In the genomic region with DNA sequence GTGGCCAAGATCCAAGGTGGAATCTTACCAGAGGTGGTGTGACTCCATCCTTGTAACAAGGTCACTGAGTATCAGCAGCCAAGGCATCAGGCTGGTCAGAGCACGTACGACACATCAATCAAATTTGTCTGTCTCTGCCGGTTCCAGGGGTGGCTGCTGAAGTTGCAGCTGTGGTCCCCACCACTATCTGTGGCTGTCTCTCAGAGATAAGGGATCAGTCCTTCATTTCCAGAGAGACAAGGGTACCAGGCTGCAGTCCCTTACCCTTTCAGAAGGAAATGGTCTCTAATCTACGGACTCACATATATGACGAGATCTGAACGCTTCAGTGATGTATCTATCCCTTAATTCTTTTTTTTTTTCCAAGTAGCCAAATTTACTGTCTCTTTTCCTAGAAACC, we compare ENCODE assay signal across 23 mouse cellular contexts.
"Had no signal": no experiment of that assay in that cellular context is flagged by ENCODE, and none has a peak within 500 bp of the region (broad histone marks: within the 10 kb centered on the region; RNA-seq: fewer than 3 reads in every experiment).

No protein-coding gene starts in this region.

- H3K4me3 ChIP-seq: heart, embryonic 10.5 days; heart, embryonic 12.5 days; hindbrain, embryonic 13.5 days; hindbrain, embryonic 15.5 days; kidney, embryonic 15.5 days; limb, embryonic 13.5 days; limb, embryonic 15.5 days; liver, embryonic 12.5 days had no signal

- H3K27me3 ChIP-seq: heart, embryonic 12.5 days; hindbrain, embryonic 13.5 days; hindbrain, embryonic 15.5 days; kidney, embryonic 15.5 days; limb, embryonic 13.5 days; limb, embryonic 15.5 days; liver, embryonic 12.5 days had no signal

- H3K36me3 ChIP-seq: heart, embryonic 10.5 days; heart, embryonic 12.5 days; hindbrain, embryonic 13.5 days; hindbrain, embryonic 15.5 days; kidney, embryonic 15.5 days; limb, embryonic 13.5 days; limb, embryonic 15.5 days; liver, embryonic 12.5 days had no signal

- H3K9me3 ChIP-seq: heart, embryonic 10.5 days; heart, embryonic 12.5 days; hindbrain, embryonic 13.5 days; hindbrain, embryonic 15.5 days; kidney, embryonic 15.5 days; limb, embryonic 13.5 days; limb, embryonic 15.5 days; liver, embryonic 12.5 days had no signal

- H3K27ac ChIP-seq: heart, embryonic 10.5 days; hindbrain, embryonic 13.5 days; hindbrain, embryonic 15.5 days; hindbrain, postnatal 0 days; kidney, embryonic 15.5 days; kidney, postnatal 0 days; limb, embryonic 13.5 days; limb, embryonic 15.5 days; liver, embryonic 12.5 days had no signal

- H3K9ac ChIP-seq: heart, embryonic 12.5 days; hindbrain, embryonic 13.5 days; hindbrain, embryonic 15.5 days; kidney, embryonic 15.5 days; limb, embryonic 13.5 days; limb, embryonic 15.5 days; liver, embryonic 12.5 days had no signal

- DNase-seq: gastrocnemius, postnatal 14 days; gastrocnemius, postnatal 36 days; heart, adult 18-20 months; heart, postnatal 14 days; heart, postnatal 36 days; kidney, adult 11 months; kidney, adult 2 months; kidney, adult 9 months; kidney, postnatal 14 days; kidney, postnatal 36 days; layer of hippocampus, adult 9-11 months; layer of hippocampus, postnatal 36 days; left cerebral cortex, postnatal 4 days had no signal
